Mouse (Mus musculus): ENCODE results near the gene 4930452B06Rik.

DNA sequence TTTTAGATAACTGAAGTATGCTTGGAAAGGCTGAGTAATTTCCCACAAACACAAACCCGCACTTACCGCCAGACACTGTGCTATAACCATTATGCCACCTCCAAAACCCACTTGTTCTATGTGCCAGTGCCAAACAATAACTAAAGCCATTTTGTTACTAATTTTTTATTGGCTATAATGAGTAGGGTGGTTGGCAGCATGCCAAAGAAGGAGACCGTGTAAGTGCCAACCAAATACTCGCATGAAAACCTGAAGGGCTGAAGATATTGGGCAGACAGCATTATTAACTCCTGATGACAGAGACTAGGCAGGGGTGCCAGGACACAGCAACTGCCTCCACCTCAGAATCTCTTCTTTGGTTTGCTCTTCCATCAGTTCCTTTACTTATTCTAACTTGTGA, 203.1 kb downstream of the 4930452B06Rik start:
- TF ChIP-seq POLR2A (IDR thresholded peaks at IDR 0.05; ENCODE audit: borderline replicate concordance, extremely low read depth, low read depth, low read length), result no peak
- TF ChIP-seq CTCF (IDR thresholded peaks at IDR 0.05; ENCODE audit: insufficient read depth, low read length), result no peak
